Mouse (Mus musculus): ENCODE measurements around the gene Pla2g12b. TPM values are rescaled to one million over a fixed set of nuclear protein-coding genes. Genes with fewer than 3 reads are reported as not detected.

Gene Pla2g12b
- polyA plus RNA-seq, 1 experiment from 2014 or later: 0.38 TPM

GRCm38 (mm10) chr10:59439508-59439931 is 36.1 kb downstream of the Pla2g12b start:
- no peaks in the 10 kb centered on the region for H3K36me3 ChIP-seq (ENCODE audit: insufficient read depth, low read length)
- H3K27me3 ChIP-seq (ENCODE audit: insufficient read depth, low read length): no peaks in the 10 kb centered on the region
- no peak for TF ChIP-seq CTCF (IDR thresholded peaks at IDR 0.05; ENCODE audit: low read depth)
- no peak overlapping the region for H3K4me3 ChIP-seq (replicated peaks; ENCODE audit: low read depth, low read length)
- no peak overlapping the region for H3K9ac ChIP-seq (ENCODE audit: low read depth, low read length)
- no peaks in the 10 kb centered on the region for H3K9me3 ChIP-seq (replicated peaks; ENCODE audit: low read length)
- DNase-seq (ENCODE audit: low spot score): peak; percentile 50
- H3K4me1 ChIP-seq (replicated peaks; ENCODE audit: insufficient read depth, low read length): no peaks in the 10 kb centered on the region
- H3K27ac ChIP-seq: no peak overlapping the region
- H3K4me2 ChIP-seq (ENCODE audit: low read length): no peak overlapping the region
- WGBS: 35% methylated on average over 5 of the region's 5 CpGs
- ATAC-seq (replicated peaks; ENCODE audit: low FRiP score, low read depth): no peak

GRCm38 (mm10) chr10:59440177-59440576 is 36.7 kb downstream of the Pla2g12b start:
- no peak for ATAC-seq (replicated peaks; ENCODE audit: low FRiP score, low read depth)
- Histone ChIP-seq H3K4me3 (replicated peaks; ENCODE audit: low read depth, low read length) (no peak overlapping the region), H3K9me3 (replicated peaks; ENCODE audit: low read length) (no peaks in the 10 kb centered on the region), H3K4me1 (replicated peaks; ENCODE audit: insufficient read depth, low read length) (no peaks in the 10 kb centered on the region), H3K9ac (ENCODE audit: low read depth, low read length) (no peak overlapping the region), H3K4me2 (ENCODE audit: low read length) (no peak overlapping the region), H3K27ac (no peak overlapping the region), H3K36me3 (ENCODE audit: insufficient read depth, low read length) (no peaks in the 10 kb centered on the region), H3K27me3 (ENCODE audit: insufficient read depth, low read length) (no peaks in the 10 kb centered on the region)
- no peak for DNase-seq (ENCODE audit: low spot score)
- 61% methylated on average over 6 of the region's 6 CpGs for WGBS
- TF ChIP-seq CTCF (IDR thresholded peaks at IDR 0.05; ENCODE audit: low read depth): no peak

- H3K9me3 ChIP-seq (replicated peaks; ENCODE audit: low read length): no peaks in the 10 kb centered on the region
- WGBS: 78% methylated on average over 11 of the region's 11 CpGs
- H3K4me1 ChIP-seq (replicated peaks; ENCODE audit: insufficient read depth, low read length): no peaks in the 10 kb centered on the region
- no peaks in the 10 kb centered on the region for H3K36me3 ChIP-seq (ENCODE audit: insufficient read depth, low read length)
- H3K9ac ChIP-seq (ENCODE audit: low read depth, low read length): no peak within 1 kb of the TSS
- no peak within 1 kb of the TSS for H3K4me3 ChIP-seq (replicated peaks; ENCODE audit: low read depth, low read length)
- no peaks in the 10 kb centered on the region for H3K27me3 ChIP-seq (ENCODE audit: insufficient read depth, low read length)
- no peak within 1 kb of the TSS for H3K27ac ChIP-seq
- ATAC-seq (replicated peaks; ENCODE audit: low FRiP score, low read depth): no peak
- no peak for TF ChIP-seq CTCF (IDR thresholded peaks at IDR 0.05; ENCODE audit: low read depth)
- H3K4me2 ChIP-seq (ENCODE audit: low read length): no peak within 1 kb of the TSS
- DNase-seq (ENCODE audit: low spot score): no peak
Observed at GRCm38 (mm10) chr10:59441735-59442134, 38.3 kb downstream of the Pla2g12b start, which contains the start of gene Oit3. Gene Oit3, minus strand, starts transcription at chr10:59441778.

GRCm38 (mm10) chr10:59443212-59443611 is 39.8 kb downstream of the Pla2g12b start:
- no peaks in the 10 kb centered on the region for H3K36me3 ChIP-seq (ENCODE audit: insufficient read depth, low read length)
- H3K27ac ChIP-seq: no peak overlapping the region
- no peaks in the 10 kb centered on the region for H3K27me3 ChIP-seq (ENCODE audit: insufficient read depth, low read length)
- ATAC-seq (replicated peaks; ENCODE audit: low FRiP score, low read depth): no peak
- DNase-seq (ENCODE audit: low spot score): peak; percentile 79
- H3K4me3 ChIP-seq (replicated peaks; ENCODE audit: low read depth, low read length): no peak overlapping the region
- H3K4me1 ChIP-seq (replicated peaks; ENCODE audit: insufficient read depth, low read length): no peaks in the 10 kb centered on the region
- H3K4me2 ChIP-seq (ENCODE audit: low read length): no peak overlapping the region
- no peaks in the 10 kb centered on the region for H3K9me3 ChIP-seq (replicated peaks; ENCODE audit: low read length)
- 0 out of 2 replicates have a peak, but pooled peaks have one; percentile 15 for TF ChIP-seq CTCF (IDR thresholded peaks at IDR 0.05; ENCODE audit: low read depth)
- 12% methylated on average over 7 of the region's 7 CpGs for WGBS
- H3K9ac ChIP-seq (ENCODE audit: low read depth, low read length): no peak overlapping the region

GRCm38 (mm10) chr10:59444106-59444505 is 40.6 kb downstream of the Pla2g12b start:
- Histone ChIP-seq H3K4me1 (replicated peaks; ENCODE audit: insufficient read depth, low read length) (no peaks in the 10 kb centered on the region), H3K27me3 (ENCODE audit: insufficient read depth, low read length) (no peaks in the 10 kb centered on the region), H3K36me3 (ENCODE audit: insufficient read depth, low read length) (no peaks in the 10 kb centered on the region), H3K9me3 (replicated peaks; ENCODE audit: low read length) (no peaks in the 10 kb centered on the region), H3K4me3 (replicated peaks; ENCODE audit: low read depth, low read length) (no peak overlapping the region), H3K9ac (ENCODE audit: low read depth, low read length) (no peak overlapping the region), H3K27ac (no peak overlapping the region), H3K4me2 (ENCODE audit: low read length) (no peak overlapping the region)
- no peak for TF ChIP-seq CTCF (IDR thresholded peaks at IDR 0.05; ENCODE audit: low read depth)
- WGBS: 79% methylated on average over 3 of the region's 3 CpGs
- DNase-seq (ENCODE audit: low spot score) (no peak), ATAC-seq (replicated peaks; ENCODE audit: low FRiP score, low read depth) (no peak)

- no peaks in the 10 kb centered on the region for H3K27me3 ChIP-seq (ENCODE audit: insufficient read depth, low read length)
- no peaks in the 10 kb centered on the region for H3K9me3 ChIP-seq (replicated peaks; ENCODE audit: low read length)
- H3K4me2 ChIP-seq (ENCODE audit: low read length): no peak overlapping the region
- H3K27ac ChIP-seq: no peak overlapping the region
- no peak for TF ChIP-seq CTCF (IDR thresholded peaks at IDR 0.05; ENCODE audit: low read depth)
- H3K4me1 ChIP-seq (replicated peaks; ENCODE audit: insufficient read depth, low read length): no peaks in the 10 kb centered on the region
- H3K36me3 ChIP-seq (ENCODE audit: insufficient read depth, low read length): no peaks in the 10 kb centered on the region
- no peak overlapping the region for H3K4me3 ChIP-seq (replicated peaks; ENCODE audit: low read depth, low read length)
- no peak overlapping the region for H3K9ac ChIP-seq (ENCODE audit: low read depth, low read length)
- no peak for DNase-seq (ENCODE audit: low spot score)
- no peak for ATAC-seq (replicated peaks; ENCODE audit: low FRiP score, low read depth)
- WGBS: 58% methylated on average over 8 of the region's 8 CpGs
Observed at GRCm38 (mm10) chr10:59444635-59445034, 41.2 kb downstream of the Pla2g12b start.

GRCm38 (mm10) chr10:59446911-59447437 is 43.5 kb downstream of the Pla2g12b start:
- TF ChIP-seq CTCF (IDR thresholded peaks at IDR 0.05; ENCODE audit: low read depth): no peak
- 87% methylated on average over 10 of the region's 10 CpGs for WGBS
- no peak overlapping the region for H3K4me3 ChIP-seq (replicated peaks; ENCODE audit: low read depth, low read length)
- H3K36me3 ChIP-seq (ENCODE audit: insufficient read depth, low read length): no peaks in the 10 kb centered on the region
- ATAC-seq (replicated peaks; ENCODE audit: low FRiP score, low read depth) (no peak), DNase-seq (ENCODE audit: low spot score) (no peak)
- 0 out of 2 replicates have a peak overlapping the region, but pooled peaks have one; percentile 25 for H3K27ac ChIP-seq
- H3K9me3 ChIP-seq (replicated peaks; ENCODE audit: low read length): no peaks in the 10 kb centered on the region
- no peak overlapping the region for H3K4me2 ChIP-seq (ENCODE audit: low read length)
- H3K9ac ChIP-seq (ENCODE audit: low read depth, low read length): no peak overlapping the region
- H3K4me1 ChIP-seq (replicated peaks; ENCODE audit: insufficient read depth, low read length): no peaks in the 10 kb centered on the region
- no peaks in the 10 kb centered on the region for H3K27me3 ChIP-seq (ENCODE audit: insufficient read depth, low read length)
